Mouse (Mus musculus) CH12.LX (cell line): ENCODE data around the gene Cbx1. TPM values are rescaled to one million over a fixed set of nuclear protein-coding genes. Genes with fewer than 3 reads are reported as not detected.
"Not testable (repeated sequence)": the region's sequence is repeated elsewhere in the genome, so short reads cannot be mapped to it uniquely, and the experiment has no call there.

ENCODE experiments used
- DNase-seq: peaks from one replicate; pipeline ENCODE4 v3.0.0-alpha.2; 2013; ENCODE audit errors: extremely low read depth
- H3K27ac ChIP-seq: 2 replicates; pipeline ENCODE4 v1.5.1; 2012; ENCODE audit warnings: low read depth, mild to moderate bottlenecking, control low read depth, moderate library complexity; ENCODE audit not compliant: insufficient read depth
- H3K27me3 ChIP-seq: replicated peaks from 2 replicates; pipeline ENCODE3; 2012; ENCODE audit warnings: inconsistent platforms
- H3K36me3 ChIP-seq, 2 experiments: replicated peaks in 1 of 2; 2 replicates each; pipeline versions ENCODE3 to v1.6.1; 2012; ENCODE audit warnings: inconsistent platforms in 1 of 2, low read length in 1 of 2, mild to moderate bottlenecking in 1 of 2, mixed read lengths in 1 of 2, moderate library complexity in 1 of 2; ENCODE audit not compliant: control insufficient read depth in 1 of 2, insufficient read depth in 1 of 2
- H3K4me1 ChIP-seq, 2 experiments: 2 replicates each; pipeline ENCODE4 v1.6.1; 2012; ENCODE audit warnings: inconsistent platforms in 1 of 2, moderate library complexity in 1 of 2; ENCODE audit not compliant: insufficient read depth in 2 of 2, control insufficient read depth in 1 of 2
- H3K4me2 ChIP-seq: 2 replicates; pipeline ENCODE4 v1.6.1; 2012; ENCODE audit warnings: low read depth, mild to moderate bottlenecking, control low read depth; ENCODE audit not compliant: poor library complexity, insufficient read depth, severe bottlenecking
- H3K4me3 ChIP-seq, 3 experiments: fragments of 150-350 bp in 1 of 3; sonication (generic) in 1 of 3; replicated peaks in 1 of 3; 2 replicates each; pipeline versions ENCODE3 to v1.5.1; 2011 to 2012; ENCODE audit warnings: low read depth in 2 of 3, low read length in 2 of 3, mild to moderate bottlenecking in 2 of 3, moderate library complexity in 2 of 3, control low read depth in 1 of 3, improper control_type of control experiment in 1 of 3, inconsistent platforms in 1 of 3, mixed read lengths in 1 of 3; ENCODE audit not compliant: poor library complexity in 1 of 3
- H3K79me2 ChIP-seq: replicated peaks from 2 replicates; pipeline ENCODE4 v1.6.1; 2012; ENCODE audit warnings: mild to moderate bottlenecking, moderate library complexity; ENCODE audit not compliant: control insufficient read depth, poor library complexity, insufficient read depth, severe bottlenecking; ENCODE audit errors: extremely low read depth
- H3K9ac ChIP-seq: 2 replicates; pipeline ENCODE4 v1.6.1; 2012; ENCODE audit warnings: low read depth, mild to moderate bottlenecking, control low read depth, moderate library complexity; ENCODE audit not compliant: insufficient read depth
- H3K9me3 ChIP-seq: replicated peaks from 2 replicates; pipeline ENCODE3; 2012; ENCODE audit warnings: low read length, inconsistent platforms, mixed read lengths
- BHLHE40 ChIP-seq: IDR thresholded peaks from 2 replicates; pipeline ENCODE4 v1.6.1; 2011; ENCODE audit warnings: mild to moderate bottlenecking, low read depth, low read length, improper control_type of control experiment
- CHD1 ChIP-seq: IDR thresholded peaks from 2 replicates; pipeline ENCODE4 v1.6.1; 2012; ENCODE audit warnings: low read depth, low read length, improper control_type of control experiment, inconsistent platforms
- CTCF ChIP-seq, 2 experiments: IDR thresholded peaks in 1 of 2; conservative IDR thresholded peaks in 1 of 2; 2 replicates each; pipeline ENCODE4 v1.5.1; 2011 to 2012; ENCODE audit warnings: low read depth in 2 of 2, low read length in 2 of 2, improper control_type of control experiment in 1 of 2, inconsistent platforms in 1 of 2, mild to moderate bottlenecking in 1 of 2, moderate library complexity in 1 of 2
- ETS1 ChIP-seq: conservative IDR thresholded peaks from 2 replicates; pipeline ENCODE4 v1.6.1; 2012; ENCODE audit warnings: low read depth, mild to moderate bottlenecking, inconsistent platforms, low read length, improper control_type of control experiment, moderate library complexity
- GABPA ChIP-seq: IDR thresholded peaks from 2 replicates; pipeline ENCODE4 v1.6.1; 2012; ENCODE audit warnings: low read depth, low read length, improper control_type of control experiment, inconsistent platforms; ENCODE audit not compliant: insufficient replicate concordance
- IRF4 ChIP-seq: IDR thresholded peaks from 2 replicates; pipeline ENCODE4 v1.6.1; 2014; ENCODE audit warnings: low read depth, mild to moderate bottlenecking, inconsistent platforms, low read length, improper control_type of control experiment
- JUND ChIP-seq: conservative IDR thresholded peaks from 2 replicates; pipeline ENCODE4 v1.6.1; 2011; ENCODE audit warnings: low read depth, low read length, improper control_type of control experiment
- KAT2A ChIP-seq: IDR thresholded peaks from 2 replicates; pipeline ENCODE4 v1.6.1; 2012; ENCODE audit warnings: low read length, improper control_type of control experiment, inconsistent platforms; ENCODE audit not compliant: insufficient replicate concordance
- MAZ ChIP-seq: IDR thresholded peaks from 2 replicates; pipeline ENCODE4 v1.6.1; 2012; ENCODE audit warnings: low read depth, mild to moderate bottlenecking, inconsistent platforms, low read length, improper control_type of control experiment, moderate library complexity
- MEF2A ChIP-seq: IDR thresholded peaks from 2 replicates; pipeline ENCODE4 v1.6.1; 2014; ENCODE audit warnings: low read depth, mild to moderate bottlenecking, inconsistent platforms, low read length, improper control_type of control experiment, borderline replicate concordance
- MXI1 ChIP-seq: IDR thresholded peaks from 2 replicates; pipeline ENCODE4 v1.6.1; 2011; ENCODE audit warnings: mild to moderate bottlenecking, low read depth, low read length, improper control_type of control experiment
- UBTF ChIP-seq: IDR thresholded peaks from 2 replicates; pipeline ENCODE4 v1.6.1; 2012; ENCODE audit warnings: low read depth, mild to moderate bottlenecking, inconsistent platforms, low read length, improper control_type of control experiment, moderate library complexity
- USF1 ChIP-seq: IDR thresholded peaks from 2 replicates; pipeline ENCODE4 v1.6.1; 2014; ENCODE audit warnings: low read depth, mild to moderate bottlenecking, inconsistent platforms, low read length, improper control_type of control experiment
- ZNF384 ChIP-seq: IDR thresholded peaks from 2 replicates; pipeline ENCODE4 v1.6.1; 2012; ENCODE audit warnings: low read depth, low read length, improper control_type of control experiment, inconsistent platforms
- dilution Hi-C: fragments of 300-500 bp; cut with MboI; formaldehyde crosslinking; loops from 2 replicates; pipeline ENCODE4 v1.14.3; 2020; ENCODE audit warnings: low sequenced_read_pairs; ENCODE audit not compliant: extremely low pct_unique_long_range_greater_than_20kb, extremely low pct_ligation_motif_present
- in situ Hi-C: fragments of 300-500 bp; cut with MboI; formaldehyde crosslinking; loops from 3 replicates; pipeline ENCODE4 v1.14.3; 2019; ENCODE audit warnings: low sequenced_read_pairs, low pct_ligation_motif_present, low pct_unique_long_range_greater_than_20kb, mixed read lengths
- polyA plus RNA-seq: library from polyadenylated mRNA; unstranded; fragments of >175 nt; gene quantifications from 2 replicates; pipeline ENCODE4 v1.2.1, GENCODE M21; 2012; ENCODE audit warnings: low read depth; ENCODE audit not compliant: insufficient read length
- total RNA-seq, 2 experiments: library from RNA; depleted of rRNA; stranded (reverse); fragments of 300-350 nt in 1 of 2; fragments of >200 nt in 1 of 2; gene quantifications; 2 replicates each; pipeline ENCODE4 v1.2.3; 2012 to 2014

Gene Cbx1
- total and polyA plus RNA-seq, 3 experiments: 115 to 223 (median 144) TPM

DNA sequence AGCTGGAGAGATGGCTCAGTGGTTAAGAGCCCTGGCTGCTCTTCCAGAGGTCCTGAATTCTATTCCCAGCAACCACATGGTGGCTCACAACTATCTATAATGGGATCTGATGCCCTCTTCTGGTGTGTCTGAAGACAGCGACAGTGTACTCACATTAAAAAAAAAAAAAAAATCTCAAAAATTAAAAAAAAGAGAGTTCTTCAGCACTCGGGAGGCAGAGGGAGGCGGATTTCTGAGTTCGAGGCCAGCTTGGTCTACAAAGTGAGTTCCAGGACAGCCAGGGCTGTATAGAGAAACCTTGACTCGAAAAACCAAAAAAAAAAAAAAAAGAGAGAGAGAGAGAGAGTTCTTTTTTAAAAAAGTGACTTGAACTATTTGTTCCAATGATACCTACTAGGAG lies 60.2 kb downstream of the Cbx1 start:
- TF ChIP-seq CTCF (conservative IDR thresholded peaks at IDR 0.05 in 1 of 2, IDR thresholded peaks at IDR 0.05 in 1 of 2; ENCODE audit: low read depth in 2 of 2, low read length in 2 of 2) (0 out of 4 replicates have a peak, but pooled peaks of 1 of the 2 experiments have one; percentile 18), ZNF384 (peak; percentile 72)
- dilution Hi-C loops, in situ Hi-C loops, H3K79me2 ChIP-seq, DNase-seq, H3K4me3 ChIP-seq, H3K9ac ChIP-seq, H3K27ac ChIP-seq, H3K36me3 ChIP-seq, H3K4me1 ChIP-seq, H3K9me3 ChIP-seq: not testable (repeated sequence)
- Histone ChIP-seq H3K4me2 (peak overlapping the region; percentile 58), H3K27me3 (peaks cover 14% of the 10 kb centered on the region)

DNA sequence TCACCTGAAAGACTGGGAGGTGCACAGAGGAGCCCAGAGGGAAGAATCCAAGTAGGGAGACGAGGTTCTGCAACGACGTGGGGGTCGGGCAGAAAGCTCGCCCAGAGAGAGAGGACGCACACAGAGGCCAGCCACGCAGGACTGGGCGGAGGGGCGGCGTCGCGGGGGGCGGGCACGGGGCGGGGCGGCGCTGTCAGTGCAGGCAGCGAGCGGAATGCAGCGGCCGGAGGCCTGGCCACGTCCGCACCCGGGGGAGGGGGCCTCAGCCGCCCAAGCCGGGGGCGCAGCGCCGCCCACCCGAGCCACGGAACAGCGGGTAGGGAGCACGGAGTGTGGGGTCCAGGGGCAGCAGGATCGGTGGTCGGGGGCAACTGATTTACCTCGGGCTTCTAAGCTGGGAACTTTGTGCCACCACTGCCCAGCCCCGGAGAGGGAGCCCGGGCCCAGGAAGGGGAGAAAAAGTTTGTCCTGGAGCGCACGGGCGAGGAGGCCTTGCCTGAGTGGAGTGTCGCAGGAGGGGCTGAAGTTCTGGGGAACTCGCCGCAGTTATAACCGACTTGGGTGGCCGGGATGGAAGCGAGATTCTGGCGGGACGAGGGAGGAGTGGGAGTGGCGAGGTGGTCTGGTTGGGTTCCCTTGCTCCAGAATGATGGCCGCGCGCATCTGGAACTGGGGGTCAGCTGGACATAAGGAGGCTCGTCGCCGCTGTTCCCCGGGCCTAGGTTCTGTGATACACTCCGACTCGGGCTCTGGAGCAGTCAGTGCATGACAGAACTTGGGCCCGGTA lies 60.9 kb downstream of the Cbx1 start, which contains the start of gene Copz2:
TSS of gene Copz2 (plus strand) at position 190 of the 787 bp plus-strand sequence.
- no peaks in the 10 kb centered on the region for H3K36me3 ChIP-seq
- H3K27ac ChIP-seq: no peak within 1 kb of the TSS
- H3K4me3 ChIP-seq: peak within 1 kb of the TSS; percentile 22 to 50 (median 36)
- TF ChIP-seq ZNF384 (no peak), IRF4 (no peak), JUND (no peak), CTCF (conservative IDR thresholded peaks at IDR 0.05 in 1 of 2, IDR thresholded peaks at IDR 0.05 in 1 of 2; ENCODE audit: low read depth in 2 of 2, low read length in 2 of 2) (no peak), USF1 (no peak), GABPA (no peak), KAT2A (no peak), CHD1 (no peak), MXI1 (0 out of 2 replicates have a peak, but pooled peaks have one; percentile 7), BHLHE40 (no peak), UBTF (0 out of 2 replicates have a peak, but pooled peaks have one; percentile 43), MEF2A (no peak), ETS1 (no peak), MAZ (no peak)
- dilution Hi-C loops (no loop called here), in situ Hi-C loops (loop anchor here (5.0 to 25.0 kb wide), 3 partner anchors 73 to 413 kb away; partner anchors contain the start of gene Snx11)
- no peaks in the 10 kb centered on the region for H3K79me2 ChIP-seq
- H3K27me3 ChIP-seq: peaks cover 21% of the 10 kb centered on the region
- H3K4me1 ChIP-seq: peaks cover 4 to 9% of the 10 kb centered on the region in 2 experiments
- no peak within 1 kb of the TSS for H3K9ac ChIP-seq
- H3K4me2 ChIP-seq: peak within 1 kb of the TSS; percentile 58
- peaks cover 6% of the 10 kb centered on the region for H3K9me3 ChIP-seq
- DNase-seq: no peak
